Mouse (Mus musculus) lung, postnatal 0 days (tissue): ENCODE measurements at regions not wholly inside any gene's neighbourhood (a gene's known extent, or its start where the extent isn't known, plus 50 kb on each side); places are given as distances from the start of the nearest gene placed in this dataset.

Experiments used
- ATAC-seq: fragments of 200-750 bp; cut with Nextera tagmentation; 2 replicates; pipeline ENCODE4 v1.8.0; 2017; ENCODE audit warnings: moderate library complexity
- DNase-seq: peaks from one replicate; pipeline ENCODE4 v3.0.0-alpha.2; 2016; ENCODE audit warnings: low spot score
- H3K27ac ChIP-seq: fragments of 300-500 bp; sonication (generic); 2 replicates; pipeline ENCODE4 v1.5.1; 2014; ENCODE audit warnings: antibody characterized with exemption, mild to moderate bottlenecking, low read length, mixed read lengths
- H3K27me3 ChIP-seq: fragments of 300-500 bp; sonication (generic); replicated peaks from 2 replicates; pipeline ENCODE4 v1.6.1; 2014; ENCODE audit warnings: low read length, mixed read lengths; ENCODE audit not compliant: insufficient read depth
- H3K36me3 ChIP-seq: fragments of 300-500 bp; sonication (generic); 2 replicates; pipeline ENCODE4 v1.6.1; 2014; ENCODE audit warnings: low read length, mixed read lengths; ENCODE audit not compliant: insufficient read depth
- H3K4me1 ChIP-seq: fragments of 300-500 bp; sonication (generic); 2 replicates; pipeline ENCODE4 v1.6.1; 2014; ENCODE audit warnings: antibody characterized with exemption, low read depth, low read length, mixed read lengths; ENCODE audit not compliant: insufficient read depth
- H3K4me2 ChIP-seq: fragments of 300-500 bp; sonication (generic); replicated peaks from 2 replicates; pipeline ENCODE4 v1.6.1; 2014; ENCODE audit warnings: low read depth, mild to moderate bottlenecking, low read length, moderate library complexity, mixed read lengths
- H3K4me3 ChIP-seq: fragments of 300-500 bp; sonication (generic); 2 replicates; pipeline ENCODE4 v1.5.1; 2014; ENCODE audit warnings: low read depth, low read length
- H3K9ac ChIP-seq: fragments of 300-500 bp; sonication (generic); replicated peaks from 2 replicates; pipeline ENCODE4 v1.6.1; 2014; ENCODE audit warnings: low read depth, mild to moderate bottlenecking
- H3K9me3 ChIP-seq: fragments of 300-500 bp; sonication (generic); 2 replicates; pipeline ENCODE4 v1.6.1; 2016; ENCODE audit warnings: low read length, mixed read lengths
- CTCF ChIP-seq: IDR thresholded peaks from 2 replicates; pipeline ENCODE4 v1.5.1; 2016; ENCODE audit warnings: antibody characterized with exemption, mild to moderate bottlenecking
- EP300 ChIP-seq: IDR thresholded peaks from 2 replicates; pipeline ENCODE4 v1.6.1; 2016; ENCODE audit warnings: antibody characterized with exemption, mild to moderate bottlenecking, control low read depth
- WGBS: fragments of 180-500 bp; shearing (Covaris S2); extraction: QIAGEN DNeasy Blood & Tissue Kit; methylation state at CpG from one replicate; pipeline ENCODE4 v1.1.7; 2014; 5-methylcytosine and 5-hydroxymethylcytosine counted together

DNA sequence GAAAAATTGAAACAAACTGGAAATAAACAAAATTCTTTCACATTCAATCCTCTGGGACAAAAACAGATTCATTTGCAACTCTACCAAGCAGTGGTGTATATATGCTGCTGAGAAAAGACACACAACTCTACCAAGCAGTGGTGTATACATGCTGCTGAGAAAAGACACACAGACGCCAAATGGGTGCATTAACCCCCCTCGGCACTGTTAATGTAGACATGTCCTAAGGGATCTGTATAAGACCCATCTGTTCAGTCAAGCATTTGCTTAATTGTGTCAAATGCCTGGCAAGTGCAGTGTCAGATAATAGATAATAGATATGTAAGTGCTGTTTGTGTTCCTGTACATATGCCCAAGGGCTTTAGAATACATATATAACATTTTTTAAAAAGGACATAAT lies 1035.2 kb upstream of the B3galt2 start:
- no peak for DNase-seq

GRCm38 (mm10) chr1:142606082-142606481 lies 1034.4 kb upstream of the B3galt2 start:
- Histone ChIP-seq H3K27ac (no peak overlapping the region), H3K4me2 (no peak overlapping the region), H3K4me1 (no peaks in the 10 kb centered on the region), H3K9me3 (no peaks in the 10 kb centered on the region), H3K4me3 (no peak overlapping the region), H3K36me3 (no peaks in the 10 kb centered on the region), H3K27me3 (no peaks in the 10 kb centered on the region), H3K9ac (no peak overlapping the region)
- 81% methylated on average over 1 of the region's 1 CpGs for WGBS
- DNase-seq: no peak
- TF ChIP-seq EP300 (no peak), CTCF (no peak)
- ATAC-seq: no peak

More for the DNA sequence above, 1035.2 kb upstream of the B3galt2 start:
- no peak overlapping the region for H3K4me3 ChIP-seq
- H3K9ac ChIP-seq: no peak overlapping the region
- H3K36me3 ChIP-seq: no peaks in the 10 kb centered on the region
- no peaks in the 10 kb centered on the region for H3K9me3 ChIP-seq
- H3K27me3 ChIP-seq: no peaks in the 10 kb centered on the region
- no peaks in the 10 kb centered on the region for H3K4me1 ChIP-seq
- 71% methylated on average over 2 of the region's 2 CpGs for WGBS
- H3K27ac ChIP-seq: no peak overlapping the region
- TF ChIP-seq CTCF (no peak), EP300 (no peak)
- no peak overlapping the region for H3K4me2 ChIP-seq
- ATAC-seq: no peak

DNA sequence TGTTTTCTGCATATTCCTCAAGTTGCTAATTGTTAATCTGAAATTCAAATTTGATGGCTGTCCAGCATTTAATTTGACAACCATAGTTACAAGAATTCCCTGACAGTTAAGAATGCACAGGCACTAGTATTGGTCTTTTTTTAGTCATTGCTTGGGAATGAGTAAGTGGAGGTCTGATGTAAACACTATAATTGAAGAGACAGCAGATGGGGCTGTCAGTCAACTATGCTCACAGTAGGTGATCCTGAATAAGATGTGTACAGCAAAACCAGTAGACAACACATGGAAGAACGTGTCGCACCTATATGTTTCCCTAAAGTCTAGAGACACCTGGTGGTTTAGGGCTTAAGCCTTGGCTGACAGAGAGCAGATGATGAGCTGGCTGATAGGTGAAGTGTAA lies 1019.0 kb upstream of the B3galt2 start:
- ATAC-seq (no peak), DNase-seq (no peak)
- no peak overlapping the region for H3K4me3 ChIP-seq
- TF ChIP-seq CTCF (no peak), EP300 (no peak)
- H3K36me3 ChIP-seq: no peaks in the 10 kb centered on the region
- no peaks in the 10 kb centered on the region for H3K9me3 ChIP-seq
- no peaks in the 10 kb centered on the region for H3K4me1 ChIP-seq
- no peak overlapping the region for H3K9ac ChIP-seq
- WGBS: 82% methylated on average over 2 of the region's 2 CpGs
- no peak overlapping the region for H3K27ac ChIP-seq
- H3K4me2 ChIP-seq: no peak overlapping the region
- H3K27me3 ChIP-seq: no peaks in the 10 kb centered on the region

DNA sequence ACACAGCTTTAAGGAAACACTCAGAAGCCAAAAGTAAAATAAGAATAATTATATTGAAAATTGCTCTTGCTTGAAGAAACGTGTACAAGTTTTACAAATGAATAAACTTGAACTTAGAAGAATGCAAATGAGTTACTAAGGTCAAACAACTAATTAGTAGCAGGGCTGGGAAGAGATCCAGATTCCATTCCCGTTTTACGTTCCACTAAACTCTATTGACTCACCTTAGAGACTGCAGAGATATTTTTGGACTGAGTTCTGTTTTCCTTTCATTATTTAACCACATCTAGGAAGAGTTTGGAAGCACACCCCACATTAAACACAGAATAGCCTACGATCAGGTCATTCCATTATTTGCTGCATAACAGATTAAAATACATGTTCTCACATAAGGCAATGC lies 1016.2 kb upstream of the B3galt2 start:
- TF ChIP-seq CTCF (no peak), EP300 (no peak)
- H3K36me3 ChIP-seq: no peaks in the 10 kb centered on the region
- H3K9ac ChIP-seq: no peak overlapping the region
- no peak overlapping the region for H3K4me2 ChIP-seq
- no peaks in the 10 kb centered on the region for H3K27me3 ChIP-seq
- H3K9me3 ChIP-seq: no peaks in the 10 kb centered on the region
- no peak for DNase-seq
- H3K4me3 ChIP-seq: no peak overlapping the region
- 58% methylated on average over 4 of the region's 4 CpGs for WGBS
- no peak for ATAC-seq
- no peak overlapping the region for H3K27ac ChIP-seq
- no peaks in the 10 kb centered on the region for H3K4me1 ChIP-seq

- H3K36me3 ChIP-seq: no peaks in the 10 kb centered on the region
- DNase-seq: no peak
- no peaks in the 10 kb centered on the region for H3K4me1 ChIP-seq
- ATAC-seq: no peak
- no peak overlapping the region for H3K4me2 ChIP-seq
- H3K9me3 ChIP-seq: no peaks in the 10 kb centered on the region
- H3K4me3 ChIP-seq: no peak overlapping the region
- TF ChIP-seq CTCF (no peak), EP300 (no peak)
- WGBS: 78% methylated on average over 2 of the region's 2 CpGs
- no peaks in the 10 kb centered on the region for H3K27me3 ChIP-seq
- H3K9ac ChIP-seq: no peak overlapping the region
- H3K27ac ChIP-seq: no peak overlapping the region
Observed at GRCm38 (mm10) chr1:142655289-142655688, 985.2 kb upstream of the B3galt2 start.

DNA sequence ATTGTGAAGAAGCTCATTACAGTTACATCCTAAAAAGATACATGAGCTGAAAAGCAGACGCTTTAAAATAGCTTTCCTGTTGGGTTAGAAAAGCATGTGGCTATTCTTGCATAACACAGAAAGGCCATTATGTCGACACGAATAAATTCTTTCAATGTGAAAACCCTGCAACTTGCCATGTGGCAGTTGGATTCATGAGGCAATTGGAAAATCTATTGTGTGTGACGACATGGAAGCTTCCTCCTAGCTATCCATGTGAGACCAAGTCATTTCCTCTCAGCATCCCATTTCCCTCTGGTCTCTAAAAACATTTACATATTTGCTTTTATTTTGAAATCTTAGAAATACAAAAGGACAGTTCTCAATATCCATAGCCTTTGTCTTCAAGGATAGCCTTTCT lies 975.2 kb upstream of the B3galt2 start:
- no peak for DNase-seq
- Histone ChIP-seq H3K4me3 (no peak overlapping the region), H3K9ac (no peak overlapping the region), H3K27ac (no peak overlapping the region), H3K36me3 (no peaks in the 10 kb centered on the region), H3K9me3 (no peaks in the 10 kb centered on the region), H3K27me3 (no peaks in the 10 kb centered on the region), H3K4me2 (no peak overlapping the region), H3K4me1 (no peaks in the 10 kb centered on the region)
- 74% methylated on average over 4 of the region's 4 CpGs for WGBS
- TF ChIP-seq EP300: no peak
- TF ChIP-seq CTCF: no peak
- no peak for ATAC-seq

DNA sequence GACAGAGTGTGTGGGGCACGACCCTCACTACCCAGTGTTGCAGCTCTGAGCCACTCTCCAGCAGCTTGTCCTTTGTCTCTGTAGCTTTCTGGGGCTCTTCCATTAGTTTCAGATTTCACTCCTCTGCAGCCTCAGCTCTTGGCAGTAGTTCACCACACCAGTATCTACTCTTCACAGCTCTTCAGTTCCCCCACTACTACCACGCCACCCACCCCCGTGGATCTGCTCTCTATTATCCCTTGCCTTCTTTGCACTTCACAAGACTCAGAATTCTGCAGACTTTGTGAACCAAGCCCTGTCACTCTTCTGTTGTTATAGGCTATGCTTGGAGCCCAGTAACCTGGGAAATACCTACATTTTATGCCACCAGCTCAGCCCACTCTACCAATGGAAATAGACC lies 960.5 kb upstream of the B3galt2 start:
- Histone ChIP-seq H3K4me3 (no peak overlapping the region), H3K36me3 (no peaks in the 10 kb centered on the region), H3K9me3 (no peaks in the 10 kb centered on the region), H3K4me2 (no peak overlapping the region), H3K9ac (no peak overlapping the region), H3K4me1 (no peaks in the 10 kb centered on the region), H3K27me3 (no peaks in the 10 kb centered on the region), H3K27ac (no peak overlapping the region)
- TF ChIP-seq CTCF: no peak
- no peak for TF ChIP-seq EP300
- DNase-seq (no peak), ATAC-seq (no peak)
- WGBS: 69% methylated on average over 3 of the region's 3 CpGs
